12 mouse cellular contexts compared by ENCODE assay signal in genomic region chr7:141230570-141230969, GRCm38 (mm10). TPM values are rescaled to one million over a fixed set of nuclear protein-coding genes. Genes with fewer than 3 reads are reported as not detected.
A peak's percentile ranks its signal among the peaks of the same experiment; 100 is the strongest.
DNase-seq lines count a peak whose midpoint lies in the region; ATAC-seq and TF ChIP-seq lines count a peak whose summit lies in the region.
"Had no signal": no experiment of that assay in that cellular context is flagged by ENCODE, and none has a peak within 500 bp of the region (broad histone marks: within the 10 kb centered on the region; RNA-seq: fewer than 3 reads in every experiment).

No protein-coding gene starts in this region.

- intact Hi-C loops in heart, adult 2 months (cut with DNase I): no loop called here

- H3K9me3 ChIP-seq in heart, embryonic 11.5 days (replicated peaks; ENCODE audit: control insufficient read depth, low read length): no peaks in the 10 kb centered on the region
- H3K9me3 ChIP-seq in lung, embryonic 14.5 days (ENCODE audit: low read depth, low read length): no peaks in the 10 kb centered on the region
- no peaks in the 10 kb centered on the region for H3K9me3 ChIP-seq in embryonic facial prominence, embryonic 12.5 days
- H3K9me3 ChIP-seq in midbrain, embryonic 14.5 days (ENCODE audit: control insufficient read depth, low read length): no peaks in the 10 kb centered on the region

- peak overlapping the region; percentile 43; the same call in 1 of the 2 replicates for H3K9ac ChIP-seq in heart, embryonic 11.5 days (ENCODE audit: low read depth, low read length)
- no peak overlapping the region for H3K9ac ChIP-seq in heart, adult 2 months (ENCODE audit: low read depth, low read length)
- H3K9ac ChIP-seq in lung, embryonic 14.5 days: peak overlapping the region; percentile 13; the same call in 1 of the 2 replicates
- no peak overlapping the region for H3K9ac ChIP-seq in embryonic facial prominence, embryonic 12.5 days
- no peak overlapping the region for H3K9ac ChIP-seq in midbrain, embryonic 14.5 days (replicated peaks; ENCODE audit: low read length)

- no peak for DNase-seq in heart, adult 2 months
- DNase-seq in lung, embryonic 14.5 days: no peak
- no peak for DNase-seq in lung, postnatal 25 days (ENCODE audit: low spot score)
- no peak for DNase-seq in midbrain, embryonic 14.5 days
- DNase-seq in left cerebral cortex, adult 11 months (ENCODE audit: low spot score): no peak
- DNase-seq in adrenal gland, postnatal 25 days: no peak
- DNase-seq: kidney, postnatal 25 days; left cerebral cortex, postnatal 4 days; right cerebral cortex, adult 18-20 months had no signal

- H3K4me3 ChIP-seq in heart, embryonic 11.5 days (ENCODE audit: low read depth, low read length): no peak overlapping the region
- H3K4me3 ChIP-seq in heart, adult 2 months: no peak overlapping the region
- no peak overlapping the region for H3K4me3 ChIP-seq in lung, embryonic 14.5 days (ENCODE audit: low read depth, low read length)
- H3K4me3 ChIP-seq in embryonic facial prominence, embryonic 12.5 days: no peak overlapping the region
- no peak overlapping the region for H3K4me3 ChIP-seq in midbrain, embryonic 14.5 days (replicated peaks; ENCODE audit: low read depth, low read length)

- no peak for TF ChIP-seq POLR2A in heart, adult 2 months (IDR thresholded peaks at IDR 0.05; ENCODE audit: insufficient read depth, low read depth, low read length)

- no peak overlapping the region for H3K27ac ChIP-seq in heart, embryonic 11.5 days (ENCODE audit: low read depth, low read length)
- H3K27ac ChIP-seq in heart, adult 2 months: no peak overlapping the region
- no peak overlapping the region for H3K27ac ChIP-seq in lung, embryonic 14.5 days (ENCODE audit: low read depth)
- H3K27ac ChIP-seq in embryonic facial prominence, embryonic 12.5 days: no peak overlapping the region
- no peak overlapping the region for H3K27ac ChIP-seq in midbrain, embryonic 14.5 days (replicated peaks; ENCODE audit: low read depth, low read length)

- TF ChIP-seq EP300 in heart, adult 2 months (IDR thresholded peaks at IDR 0.05; ENCODE audit: insufficient read depth, low read depth, low read length): no peak

- H3K79me2 ChIP-seq in heart, adult 2 months (replicated peaks; ENCODE audit: control insufficient read depth, insufficient read depth, low read length): peaks cover 8% of the 10 kb centered on the region

- TF ChIP-seq CTCF in heart, adult 2 months (IDR thresholded peaks at IDR 0.05): no peak
- TF ChIP-seq CTCF in lung, embryonic 14.5 days (IDR thresholded peaks at IDR 0.05; ENCODE audit: low read depth): no peak

- whole genome bisulfite sequencing in heart, embryonic 11.5 days (ENCODE audit: insufficient replicate concordance): 88% methylated on average over 4 of the region's 4 CpGs
- WGBS in heart, adult 2 months: 85% methylated on average over 4 of the region's 4 CpGs
- WGBS in lung, embryonic 14.5 days: 93% methylated on average over 4 of the region's 4 CpGs
- whole genome bisulfite sequencing in embryonic facial prominence, embryonic 12.5 days: 90% methylated on average over 4 of the region's 4 CpGs
- 97% methylated on average over 4 of the region's 4 CpGs for WGBS in midbrain, embryonic 14.5 days

- no peak for ATAC-seq in heart, embryonic 11.5 days (replicated peaks; ENCODE audit: insufficient number of reproducible peaks, low FRiP score, low TSS enrichment)
- no peak for ATAC-seq in lung, embryonic 14.5 days (ENCODE audit: insufficient read depth)
- ATAC-seq in embryonic facial prominence, embryonic 12.5 days (ENCODE audit: insufficient number of reproducible peaks, insufficient read depth, low FRiP score, low TSS enrichment): no peak
- ATAC-seq in midbrain, embryonic 14.5 days (ENCODE audit: low FRiP score, low TSS enrichment): no peak

- H3K4me2 ChIP-seq in heart, embryonic 11.5 days: peak overlapping the region; percentile 11; the same call in 1 of the 2 replicates
- peak overlapping the region; percentile 98 for H3K4me2 ChIP-seq in lung, embryonic 14.5 days
- H3K4me2 ChIP-seq in embryonic facial prominence, embryonic 12.5 days (replicated peaks): 0 out of 2 replicates have a peak overlapping the region, but pooled peaks have one; percentile 96
- H3K4me2 ChIP-seq in midbrain, embryonic 14.5 days (ENCODE audit: low read length): peak overlapping the region; percentile 3; the same call in 1 of the 2 replicates

- peaks cover 27% of the 10 kb centered on the region for H3K36me3 ChIP-seq in heart, embryonic 11.5 days (ENCODE audit: control insufficient read depth, insufficient read depth, low read length)
- peaks cover 6% of the 10 kb centered on the region for H3K36me3 ChIP-seq in heart, adult 2 months (ENCODE audit: control insufficient read depth, insufficient read depth, low read length)
- peaks cover 52% of the 10 kb centered on the region for H3K36me3 ChIP-seq in lung, embryonic 14.5 days (ENCODE audit: insufficient read depth)
- peaks cover 48% of the 10 kb centered on the region for H3K36me3 ChIP-seq in embryonic facial prominence, embryonic 12.5 days
- peaks cover 52% of the 10 kb centered on the region for H3K36me3 ChIP-seq in midbrain, embryonic 14.5 days (ENCODE audit: control insufficient read depth, insufficient read depth, low read length)

- H3K4me1 ChIP-seq in heart, embryonic 11.5 days (ENCODE audit: control insufficient read depth, insufficient read depth, low read length): peaks cover 13% of the 10 kb centered on the region
- peaks cover 9% of the 10 kb centered on the region for H3K4me1 ChIP-seq in heart, adult 2 months (ENCODE audit: control insufficient read depth, insufficient read depth, low read length)
- H3K4me1 ChIP-seq in lung, embryonic 14.5 days (ENCODE audit: insufficient read depth): peaks cover 10% of the 10 kb centered on the region
- H3K4me1 ChIP-seq in embryonic facial prominence, embryonic 12.5 days: peaks cover 12% of the 10 kb centered on the region
- H3K4me1 ChIP-seq in midbrain, embryonic 14.5 days (ENCODE audit: control insufficient read depth, insufficient read depth, low read length): peaks cover 11% of the 10 kb centered on the region

- H3K27me3 ChIP-seq in heart, embryonic 11.5 days (ENCODE audit: control insufficient read depth, insufficient read depth, low read length): no peaks in the 10 kb centered on the region
- no peaks in the 10 kb centered on the region for H3K27me3 ChIP-seq in heart, adult 2 months (ENCODE audit: control insufficient read depth, insufficient read depth, low read length)
- H3K27me3 ChIP-seq in lung, embryonic 14.5 days (ENCODE audit: insufficient read depth, low read length): no peaks in the 10 kb centered on the region
- no peaks in the 10 kb centered on the region for H3K27me3 ChIP-seq in embryonic facial prominence, embryonic 12.5 days
- no peaks in the 10 kb centered on the region for H3K27me3 ChIP-seq in midbrain, embryonic 14.5 days (ENCODE audit: control insufficient read depth, insufficient read depth, low read length)

RNA-seq across cellular contexts. Expression of gene Phrf1, which starts 2.0 kb away (rescaled TPM):
- polyA plus RNA-seq in heart, embryonic 11.5 days (2014; fragmentation: Nextera tagmentation; extraction: Ambion mirVana): 50.2 and 51.1 TPM in 2 replicates
- total RNA-seq in heart, adult 2 months (2021): 10 to 100 TPM; 26.8 to 32.1 TPM
- polyA plus RNA-seq in heart, adult 2 months (2012; rRNA removed): 8.9 and 10.2 TPM in 2 replicates
- polyA plus RNA-seq in lung, embryonic 14.5 days (2014; fragmentation: Nextera tagmentation; extraction: Ambion mirVana): 80.7 and 85.4 TPM in 2 replicates
- 87.1 and 99.9 TPM in 2 replicates for polyA plus RNA-seq in embryonic facial prominence, embryonic 12.5 days (2016; fragmentation: Nextera tagmentation; extraction: Ambion mirVana)
- 60.1 and 77.5 TPM in 2 replicates for polyA plus RNA-seq in midbrain, embryonic 14.5 days (2014; fragmentation: Nextera tagmentation; extraction: Ambion mirVana)
- total RNA-seq in adrenal gland, postnatal 25 days (2021): 83.3 and 83.9 TPM in 2 replicates

RNA-seq across cellular contexts. Expression of gene Rassf7, which starts 14.9 kb away (rescaled TPM):
- 14.3 and 17.5 TPM in 2 replicates for polyA plus RNA-seq in heart, embryonic 11.5 days (2014; fragmentation: Nextera tagmentation; extraction: Ambion mirVana)
- under 1 TPM; 0.25 to 0.42 TPM for total RNA-seq in heart, adult 2 months (2021)
- 2.2 and 3.3 TPM in 2 replicates for polyA plus RNA-seq in heart, adult 2 months (2012; rRNA removed)
- polyA plus RNA-seq in lung, embryonic 14.5 days (2014; fragmentation: Nextera tagmentation; extraction: Ambion mirVana): 38.9 and 41.1 TPM in 2 replicates
- 38.6 and 42.3 TPM in 2 replicates for polyA plus RNA-seq in embryonic facial prominence, embryonic 12.5 days (2016; fragmentation: Nextera tagmentation; extraction: Ambion mirVana)
- polyA plus RNA-seq in midbrain, embryonic 14.5 days (2014; fragmentation: Nextera tagmentation; extraction: Ambion mirVana): 25.9 and 27.2 TPM in 2 replicates
- 5.7 and 8.0 TPM in 2 replicates for total RNA-seq in adrenal gland, postnatal 25 days (2021)

RNA-seq across cellular contexts. Expression of gene Lmntd2, which starts 16.7 kb away (rescaled TPM):
- polyA plus RNA-seq in heart, embryonic 11.5 days (2014; fragmentation: Nextera tagmentation; extraction: Ambion mirVana): 0.46 and 0.99 TPM in 2 replicates
- not detected for total RNA-seq in heart, adult 2 months (2021)
- polyA plus RNA-seq in heart, adult 2 months (2012; rRNA removed): 0.18 and 0.20 TPM in 2 replicates
- polyA plus RNA-seq in lung, embryonic 14.5 days (2014; fragmentation: Nextera tagmentation; extraction: Ambion mirVana): 0.74 and 1.4 TPM in 2 replicates
- polyA plus RNA-seq in embryonic facial prominence, embryonic 12.5 days (2016; fragmentation: Nextera tagmentation; extraction: Ambion mirVana): 3.9 TPM in 2 replicates
- polyA plus RNA-seq in midbrain, embryonic 14.5 days (2014; fragmentation: Nextera tagmentation; extraction: Ambion mirVana): 0.88 and 1.1 TPM in 2 replicates
- total RNA-seq in adrenal gland, postnatal 25 days (2021): 0.39 TPM in 1 of 2 replicates, not detected in the other
- total RNA-seq: gastrocnemius, postnatal 4 days had no signal

RNA-seq across cellular contexts. Expression of gene Irf7, which starts 35.7 kb away (rescaled TPM):
- 0.99 and 1.2 TPM in 2 replicates for polyA plus RNA-seq in heart, embryonic 11.5 days (2014; fragmentation: Nextera tagmentation; extraction: Ambion mirVana)
- total RNA-seq in heart, adult 2 months (2021): 1 to 10 TPM; 3.3 to 3.4 TPM
- 24.6 and 25.2 TPM in 2 replicates for polyA plus RNA-seq in heart, adult 2 months (2012; rRNA removed)
- polyA plus RNA-seq in lung, embryonic 14.5 days (2014; fragmentation: Nextera tagmentation; extraction: Ambion mirVana): 1.0 and 1.9 TPM in 2 replicates
- 0.99 and 1.1 TPM in 2 replicates for polyA plus RNA-seq in embryonic facial prominence, embryonic 12.5 days (2016; fragmentation: Nextera tagmentation; extraction: Ambion mirVana)
- polyA plus RNA-seq in midbrain, embryonic 14.5 days (2014; fragmentation: Nextera tagmentation; extraction: Ambion mirVana): 1.1 and 9.2 TPM in 2 replicates
- 7.8 and 10.4 TPM in 2 replicates for total RNA-seq in adrenal gland, postnatal 25 days (2021)

RNA-seq across cellular contexts. Expression of gene Lrrc56, which starts 36.6 kb away (rescaled TPM):
- polyA plus RNA-seq in heart, embryonic 11.5 days (2014; fragmentation: Nextera tagmentation; extraction: Ambion mirVana): 1.6 TPM in 2 replicates
- total RNA-seq in heart, adult 2 months (2021): 1 to 10 TPM; 2.3 to 3.1 TPM
- 4.6 and 4.9 TPM in 2 replicates for polyA plus RNA-seq in heart, adult 2 months (2012; rRNA removed)
- polyA plus RNA-seq in lung, embryonic 14.5 days (2014; fragmentation: Nextera tagmentation; extraction: Ambion mirVana): 3.8 and 4.3 TPM in 2 replicates
- 12.1 and 13.4 TPM in 2 replicates for polyA plus RNA-seq in embryonic facial prominence, embryonic 12.5 days (2016; fragmentation: Nextera tagmentation; extraction: Ambion mirVana)
- polyA plus RNA-seq in midbrain, embryonic 14.5 days (2014; fragmentation: Nextera tagmentation; extraction: Ambion mirVana): 9.0 and 9.8 TPM in 2 replicates
- total RNA-seq in adrenal gland, postnatal 25 days (2021): 6.4 and 10.8 TPM in 2 replicates

Comparison
In these comparisons a context has a peak if more than half of its experiments do, and no peak if none do; other contexts are left out.
1. H3K9ac ChIP-seq: peak in heart, embryonic 11.5 days (single experiment) and lung, embryonic 14.5 days (single experiment); none in heart, adult 2 months (single experiment), embryonic facial prominence, embryonic 12.5 days (single experiment) and midbrain, embryonic 14.5 days (single experiment).
2. H3K4me2 ChIP-seq: peak in every context shown above with its lines; median percentile 98 in lung, embryonic 14.5 days; 96 in embryonic facial prominence, embryonic 12.5 days; 11 in heart, embryonic 11.5 days; 3 in midbrain, embryonic 14.5 days.